Mouse (Mus musculus): ENCODE data around the gene Mroh8. TPM values are rescaled to one million over a fixed set of nuclear protein-coding genes. Genes with fewer than 3 reads are reported as not detected.

Mroh8 gene
- polyA plus RNA-seq, 1 experiment from 2014 or later: 0.62 TPM

DNA sequence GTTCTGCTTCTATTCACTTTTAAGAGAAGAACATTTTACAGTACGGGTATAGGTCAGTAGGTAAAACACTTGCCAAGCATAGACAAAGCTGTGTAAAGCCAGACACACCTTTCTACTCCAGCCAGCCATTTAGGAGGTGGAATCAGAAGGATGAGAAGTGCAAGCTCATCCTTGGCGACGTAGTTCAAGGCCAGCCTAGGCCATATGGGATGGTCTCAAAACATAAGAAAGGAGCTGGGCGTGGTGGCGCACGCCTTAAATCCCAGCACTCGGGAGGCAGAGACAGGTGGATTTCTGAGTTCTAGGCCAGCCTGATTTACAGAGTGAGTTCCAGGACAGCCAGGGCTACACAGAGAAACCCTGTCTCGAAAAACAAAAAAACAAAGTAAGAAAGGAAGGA, 30.3 kb upstream of the Mroh8 start:
- 95% methylated on average over 8 of the region's 8 CpGs for WGBS
- no peaks in the 10 kb centered on the region for H3K9me3 ChIP-seq
- H3K4me1 ChIP-seq: no peaks in the 10 kb centered on the region
- DNase-seq (ENCODE audit: low spot score): no peak
- peaks cover 91% of the 10 kb centered on the region for H3K36me3 ChIP-seq
- H3K27me3 ChIP-seq (ENCODE audit: insufficient read depth, poor library complexity, severe bottlenecking): no peaks in the 10 kb centered on the region
- no peak overlapping the region for H3K27ac ChIP-seq
- no peak overlapping the region for H3K4me3 ChIP-seq

DNA sequence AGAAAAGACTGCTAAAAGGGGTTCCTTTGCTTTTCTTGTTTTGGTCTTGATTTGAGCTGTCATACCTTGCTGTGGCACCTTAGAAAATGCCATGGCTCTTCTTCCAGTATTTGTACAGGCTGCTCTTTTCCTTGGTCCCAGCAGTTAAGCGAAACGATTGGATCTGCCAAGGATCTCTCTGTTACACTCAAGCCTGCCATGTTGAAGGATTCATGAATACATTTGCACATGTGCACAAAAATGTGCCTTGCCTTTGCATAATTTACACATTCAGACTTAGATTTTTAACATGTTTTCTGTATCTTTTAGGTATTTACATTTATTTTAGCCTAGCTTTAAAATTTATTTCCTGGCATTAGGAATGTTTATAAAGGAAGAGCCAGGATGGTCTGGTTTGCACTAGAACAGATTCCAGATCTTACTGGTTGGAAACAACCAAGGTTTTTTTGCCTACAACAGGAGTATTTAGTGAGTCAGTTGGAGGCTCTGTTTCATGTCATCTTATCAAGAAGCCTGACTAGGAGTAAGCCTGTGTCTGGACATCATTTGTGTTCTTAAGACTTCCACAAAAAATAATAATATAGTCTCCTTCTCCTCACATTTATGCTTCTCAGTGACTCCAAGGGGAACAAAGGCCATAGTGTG, 29.0 kb upstream of the Mroh8 start:
- Histone ChIP-seq H3K36me3 (peaks cover 91% of the 10 kb centered on the region), H3K4me3 (no peak overlapping the region), H3K9me3 (no peaks in the 10 kb centered on the region), H3K4me1 (no peaks in the 10 kb centered on the region), H3K27me3 (ENCODE audit: insufficient read depth, poor library complexity, severe bottlenecking) (no peaks in the 10 kb centered on the region), H3K27ac (0 out of 2 replicates have a peak overlapping the region, but pooled peaks have one; percentile 3)
- DNase-seq (ENCODE audit: low spot score): no peak
- 86% methylated on average over 2 of the region's 2 CpGs for WGBS

DNA sequence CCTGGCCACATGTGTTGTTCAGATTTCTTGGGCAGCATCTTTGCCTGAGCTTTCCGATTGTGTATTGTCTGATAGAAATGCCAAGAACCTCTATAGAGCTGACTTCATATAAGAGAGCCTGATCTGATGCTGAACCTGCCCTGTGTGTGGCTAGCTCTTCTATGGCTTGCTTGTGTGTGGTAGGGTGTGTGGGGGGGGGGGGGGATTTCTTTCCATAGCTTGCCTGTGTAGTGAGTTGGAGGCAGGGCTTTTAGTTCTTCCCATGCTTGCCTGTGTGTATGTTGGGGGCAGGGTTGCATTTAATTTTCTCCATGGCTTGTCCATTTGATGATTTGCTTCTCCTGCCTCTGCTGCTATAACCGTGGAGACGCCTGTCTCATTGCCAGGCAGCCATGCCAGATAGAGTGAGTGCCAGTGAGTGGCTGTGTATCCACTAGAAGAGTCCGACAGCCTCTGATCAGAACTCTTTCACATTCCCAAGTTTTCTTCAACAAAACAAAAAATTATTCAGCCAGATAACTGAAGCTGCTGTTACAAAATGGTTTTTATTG, 28.4 kb upstream of the Mroh8 start:
- H3K27me3 ChIP-seq (ENCODE audit: insufficient read depth, poor library complexity, severe bottlenecking): no peaks in the 10 kb centered on the region
- H3K27ac ChIP-seq: no peak overlapping the region
- no peaks in the 10 kb centered on the region for H3K9me3 ChIP-seq
- DNase-seq (ENCODE audit: low spot score): no peak
- WGBS: 86% methylated on average over 4 of the region's 4 CpGs
- H3K4me1 ChIP-seq: no peaks in the 10 kb centered on the region
- H3K4me3 ChIP-seq: no peak overlapping the region
- H3K36me3 ChIP-seq: peaks cover 91% of the 10 kb centered on the region

- H3K9me3 ChIP-seq: no peaks in the 10 kb centered on the region
- H3K4me1 ChIP-seq: no peaks in the 10 kb centered on the region
- no peak overlapping the region for H3K4me3 ChIP-seq
- no peak for DNase-seq (ENCODE audit: low spot score)
- 84% methylated on average over 7 of the region's 7 CpGs for WGBS
- H3K27me3 ChIP-seq (ENCODE audit: insufficient read depth, poor library complexity, severe bottlenecking): no peaks in the 10 kb centered on the region
- peaks cover 89% of the 10 kb centered on the region for H3K36me3 ChIP-seq
- H3K27ac ChIP-seq: no peak overlapping the region
These were observed 27.0 kb upstream of the Mroh8 start for GRCm38 (mm10) chr2:157306091-157307032.

DNA sequence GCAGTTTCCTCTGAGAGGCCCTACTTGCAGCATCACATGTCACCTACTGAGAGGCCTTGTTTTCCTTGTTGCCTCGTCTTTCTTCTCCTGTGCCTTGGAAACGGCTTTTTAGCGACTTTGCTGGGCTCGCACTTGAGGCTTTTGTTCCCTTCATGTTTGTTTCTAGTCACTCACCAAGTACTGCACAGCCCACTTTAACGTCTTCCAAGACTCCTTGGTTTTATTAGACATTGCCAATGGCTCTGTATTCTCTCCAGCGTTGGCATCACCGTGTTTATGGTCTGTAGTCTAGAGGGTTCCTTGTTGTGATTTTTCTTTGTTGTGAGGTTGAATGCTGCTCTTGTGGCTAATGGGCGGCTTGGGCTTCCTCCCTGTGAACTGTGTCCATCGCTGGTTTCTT, 23.7 kb upstream of the Mroh8 start:
- no peak overlapping the region for H3K27ac ChIP-seq
- no peaks in the 10 kb centered on the region for H3K27me3 ChIP-seq (ENCODE audit: insufficient read depth, poor library complexity, severe bottlenecking)
- 84% methylated on average over 9 of the region's 9 CpGs for WGBS
- no peaks in the 10 kb centered on the region for H3K4me1 ChIP-seq
- no peaks in the 10 kb centered on the region for H3K9me3 ChIP-seq
- DNase-seq (ENCODE audit: low spot score): no peak
- peaks cover 86% of the 10 kb centered on the region for H3K36me3 ChIP-seq
- H3K4me3 ChIP-seq: no peak overlapping the region

DNA sequence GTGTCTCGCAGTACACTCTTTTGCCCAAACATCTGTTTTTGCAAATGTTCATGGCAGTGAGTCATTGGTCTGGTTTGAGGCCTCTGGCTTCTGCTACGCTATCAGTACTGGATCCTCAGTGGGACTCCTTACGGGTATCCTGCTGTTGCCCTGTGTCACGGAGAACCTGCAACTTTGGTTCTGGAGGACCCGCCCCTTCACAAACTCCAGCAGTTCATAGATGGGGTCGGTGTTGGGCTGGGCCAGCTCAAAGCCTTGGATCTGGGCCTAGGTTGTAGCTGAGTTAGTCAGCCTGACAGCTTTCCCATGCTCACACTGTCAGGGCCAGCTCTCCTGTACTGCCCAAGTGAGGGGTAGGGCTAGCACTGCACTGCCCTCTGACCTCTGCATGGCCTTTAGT, 20.7 kb upstream of the Mroh8 start:
- peaks cover 93% of the 10 kb centered on the region for H3K36me3 ChIP-seq

DNA sequence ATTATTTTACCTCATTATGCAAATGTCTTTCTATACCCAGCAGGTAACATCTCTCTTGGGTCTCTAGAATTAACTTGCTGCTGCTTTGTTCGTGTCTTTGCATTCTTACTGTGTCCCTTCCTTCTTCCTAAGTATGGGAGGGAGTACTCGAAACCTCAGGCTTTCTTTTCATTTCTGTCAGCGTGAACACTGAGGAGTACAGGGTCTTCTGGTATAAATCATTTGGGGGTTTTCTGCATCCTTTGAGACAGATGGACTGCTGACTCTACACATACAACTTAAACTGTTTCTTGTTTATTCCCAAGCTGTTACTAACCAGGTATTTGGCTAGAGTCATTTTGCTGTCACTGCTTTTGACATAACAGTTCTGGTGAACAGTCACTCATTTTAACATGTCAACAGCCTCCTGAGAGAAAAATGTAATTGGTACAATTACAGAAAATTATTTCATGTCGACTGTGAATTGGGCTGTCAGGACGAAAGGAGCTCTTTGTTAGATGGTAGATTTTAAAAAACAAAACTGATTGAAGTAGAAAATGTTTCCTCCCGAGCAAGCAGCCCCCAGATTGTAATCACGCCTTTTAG, 16.8 kb upstream of the Mroh8 start:
- Histone ChIP-seq H3K4me1 (no peaks in the 10 kb centered on the region), H3K36me3 (peaks cover 96% of the 10 kb centered on the region), H3K9me3 (no peaks in the 10 kb centered on the region), H3K27ac (no peak overlapping the region), H3K27me3 (ENCODE audit: insufficient read depth, poor library complexity, severe bottlenecking) (no peaks in the 10 kb centered on the region), H3K4me3 (no peak overlapping the region)
- 84% methylated on average over 7 of the region's 7 CpGs for WGBS
- no peak for DNase-seq (ENCODE audit: low spot score)

More for the DNA sequence above, 20.7 kb upstream of the Mroh8 start:
- no peaks in the 10 kb centered on the region for H3K27me3 ChIP-seq (ENCODE audit: insufficient read depth, poor library complexity, severe bottlenecking)
- no peak overlapping the region for H3K27ac ChIP-seq
- no peaks in the 10 kb centered on the region for H3K9me3 ChIP-seq
- DNase-seq (ENCODE audit: low spot score): no peak
- H3K4me3 ChIP-seq: no peak overlapping the region
- WGBS: 90% methylated on average over 6 of the region's 6 CpGs
- no peaks in the 10 kb centered on the region for H3K4me1 ChIP-seq

DNA sequence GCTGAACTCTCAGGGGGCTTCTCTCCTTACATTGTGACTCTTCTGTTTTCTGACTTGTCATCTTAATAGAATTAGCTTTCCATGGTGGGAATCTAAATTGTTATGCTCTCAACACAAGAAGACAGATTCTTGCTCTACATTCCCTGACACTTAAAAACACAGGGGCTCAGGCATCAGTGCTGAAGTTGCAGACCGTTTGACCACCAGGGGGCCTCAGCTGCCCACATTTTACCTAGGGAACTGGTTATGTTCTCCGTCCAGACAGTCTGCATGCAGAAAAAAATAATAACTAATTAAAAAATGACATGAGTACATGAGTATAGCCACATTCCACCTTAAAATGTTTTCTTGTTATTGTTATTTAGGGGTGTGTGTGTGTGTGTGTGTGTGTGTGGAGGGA, 12.7 kb upstream of the Mroh8 start:
- whole genome bisulfite sequencing: 42% methylated on average over 2 of the region's 2 CpGs
- peaks cover 96% of the 10 kb centered on the region for H3K36me3 ChIP-seq
- H3K27ac ChIP-seq: no peak overlapping the region
- no peak for DNase-seq (ENCODE audit: low spot score)
- no peaks in the 10 kb centered on the region for H3K9me3 ChIP-seq
- no peaks in the 10 kb centered on the region for H3K27me3 ChIP-seq (ENCODE audit: insufficient read depth, poor library complexity, severe bottlenecking)
- no peaks in the 10 kb centered on the region for H3K4me1 ChIP-seq
- no peak overlapping the region for H3K4me3 ChIP-seq

DNA sequence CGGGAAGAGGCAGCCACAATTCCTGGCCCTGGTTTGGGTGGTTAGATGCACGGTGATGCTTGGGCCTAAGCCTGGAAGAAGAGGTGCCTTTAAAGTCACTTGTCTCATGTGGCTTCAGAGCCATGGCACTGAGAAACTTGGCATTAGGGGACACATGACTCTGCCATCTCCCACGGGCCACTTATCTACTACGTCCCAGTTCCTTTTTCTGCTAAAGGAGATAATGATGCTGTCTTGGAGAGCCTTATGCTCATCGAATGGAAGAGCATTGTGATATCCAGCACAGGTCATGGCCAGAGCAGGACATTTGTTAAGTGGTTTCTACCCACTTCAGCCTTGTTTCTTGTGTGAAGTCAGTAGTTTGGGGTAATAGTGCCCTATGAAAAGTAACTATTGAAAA, 9.6 kb upstream of the Mroh8 start:
- no peak overlapping the region for H3K27ac ChIP-seq
- H3K9me3 ChIP-seq: no peaks in the 10 kb centered on the region
- peaks cover 95% of the 10 kb centered on the region for H3K36me3 ChIP-seq
- WGBS: 89% methylated on average over 5 of the region's 5 CpGs
- H3K27me3 ChIP-seq (ENCODE audit: insufficient read depth, poor library complexity, severe bottlenecking): no peaks in the 10 kb centered on the region
- no peaks in the 10 kb centered on the region for H3K4me1 ChIP-seq
- H3K4me3 ChIP-seq: no peak overlapping the region
- no peak for DNase-seq (ENCODE audit: low spot score)

- Histone ChIP-seq H3K9me3 (no peaks in the 10 kb centered on the region), H3K36me3 (peaks cover 95% of the 10 kb centered on the region), H3K4me1 (no peaks in the 10 kb centered on the region; the same call in 1 of the 2 replicates), H3K27me3 (ENCODE audit: insufficient read depth, poor library complexity, severe bottlenecking) (no peaks in the 10 kb centered on the region), H3K27ac (no peak overlapping the region), H3K4me3 (no peak overlapping the region)
- 41% methylated on average over 3 of the region's 3 CpGs for WGBS
- no peak for DNase-seq (ENCODE audit: low spot score)
These were observed 8.2 kb upstream of the Mroh8 start for GRCm38 (mm10) chr2:157287542-157287941.

DNA sequence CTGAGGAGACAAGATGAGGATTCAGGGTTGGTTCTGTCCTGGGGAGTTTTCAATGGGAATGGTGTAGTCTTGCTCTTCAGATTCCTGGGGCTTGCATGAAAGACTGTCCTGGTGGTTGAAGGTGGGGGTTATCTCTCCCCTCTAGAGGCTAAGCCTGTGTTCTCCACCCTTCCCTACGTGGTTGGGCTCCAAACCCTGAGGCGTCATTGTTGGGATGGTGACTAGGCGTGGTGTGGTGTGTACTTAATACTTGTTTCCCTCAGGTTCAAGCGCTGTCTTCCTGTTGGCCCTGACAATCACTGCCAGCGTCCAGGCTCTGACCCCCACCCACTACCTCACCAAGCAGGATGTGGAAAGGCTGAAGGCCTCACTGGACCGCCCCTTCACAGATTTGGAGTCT, 4.0 kb upstream of the Mroh8 start:
- Histone ChIP-seq H3K4me3 (no peak overlapping the region), H3K27me3 (ENCODE audit: insufficient read depth, poor library complexity, severe bottlenecking) (no peaks in the 10 kb centered on the region), H3K27ac (no peak overlapping the region), H3K9me3 (no peaks in the 10 kb centered on the region), H3K4me1 (peaks cover 16% of the 10 kb centered on the region), H3K36me3 (peaks cover 66% of the 10 kb centered on the region)
- 86% methylated on average over 6 of the region's 6 CpGs for WGBS
- DNase-seq (ENCODE audit: low spot score): no peak

DNA sequence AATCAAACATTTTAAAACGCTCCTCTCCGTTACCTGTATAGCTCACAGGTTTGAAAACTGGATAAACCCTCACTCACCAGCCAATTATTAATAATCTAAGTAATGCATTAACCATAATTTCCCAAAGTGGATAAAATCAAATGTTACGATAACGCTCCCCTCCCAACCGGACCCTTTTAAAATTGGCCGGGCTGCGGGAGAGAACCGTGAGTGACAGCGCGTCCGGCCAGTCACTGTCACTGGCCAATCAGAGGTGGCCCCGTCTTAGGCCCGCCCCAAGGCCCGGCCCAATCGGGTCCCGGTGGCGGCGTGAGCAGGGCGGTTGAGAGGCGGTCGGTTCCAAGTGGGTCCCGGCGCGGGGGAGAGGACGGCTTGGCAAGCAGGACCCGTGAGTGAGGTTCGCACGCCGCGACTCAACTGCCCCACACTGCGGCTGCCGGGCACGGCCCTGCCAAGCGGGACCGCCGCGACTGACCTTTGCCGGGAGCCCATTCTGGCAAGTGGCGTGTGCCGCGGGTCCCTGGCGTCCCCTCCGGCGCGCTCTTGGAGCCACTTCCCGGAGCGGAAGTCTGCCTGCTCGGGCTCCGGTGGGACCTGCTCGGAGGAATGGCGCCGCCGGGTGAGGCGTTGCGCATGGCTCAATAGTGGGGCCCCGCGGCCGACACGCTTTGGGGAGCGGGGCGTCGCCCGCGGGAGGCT, 483 bp downstream of the Mroh8 start, which contains the start of gene Rpn2:
Rpn2 (plus strand) TSS at position 301 of the 699 bp plus-strand sequence.
- Histone ChIP-seq H3K9me3 (no peaks in the 10 kb centered on the region), H3K36me3 (peaks cover 26% of the 10 kb centered on the region), H3K4me1 (peaks cover 20% of the 10 kb centered on the region), H3K27me3 (ENCODE audit: insufficient read depth, poor library complexity, severe bottlenecking) (no peaks in the 10 kb centered on the region), H3K27ac (peak within 1 kb of the TSS; percentile 100), H3K4me3 (peak within 1 kb of the TSS; percentile 99)
- under 1% methylated on average over 64 of the region's 64 CpGs for WGBS
- DNase-seq (ENCODE audit: low spot score): peak; percentile 98
